Mouse (Mus musculus) forebrain, postnatal 0 days (tissue): ENCODE measurements around the gene Cd247. TPM values are rescaled to one million over a fixed set of nuclear protein-coding genes. Genes with fewer than 3 reads are reported as not detected.

Experiments used
- ATAC-seq: fragments of 200-750 bp; cut with Nextera tagmentation; 2 replicates; pipeline ENCODE4 v1.8.0; 2017; ENCODE audit warnings: mild to moderate bottlenecking, moderate library complexity
- DNase-seq: peaks from one replicate; pipeline ENCODE4 v3.0.0-alpha.2; 2015
- H3K27ac ChIP-seq: fragments of 300-500 bp; sonication (generic); 2 replicates; pipeline ENCODE4 v1.5.1; 2014; ENCODE audit warnings: low read depth, mild to moderate bottlenecking, antibody characterized with exemption, low read length, moderate library complexity, mixed read lengths
- H3K27me3 ChIP-seq: fragments of 300-500 bp; sonication (generic); 2 replicates; pipeline ENCODE4 v1.6.1; 2014; ENCODE audit warnings: mild to moderate bottlenecking, low read length, mixed read lengths; ENCODE audit not compliant: insufficient read depth
- H3K36me3 ChIP-seq: fragments of 300-500 bp; sonication (generic); 2 replicates; pipeline ENCODE4 v1.6.1; 2014; ENCODE audit warnings: mild to moderate bottlenecking, moderate library complexity; ENCODE audit not compliant: insufficient read depth
- H3K4me1 ChIP-seq: fragments of 300-500 bp; sonication (generic); 2 replicates; pipeline ENCODE4 v1.6.1; 2014; ENCODE audit warnings: antibody characterized with exemption; ENCODE audit not compliant: insufficient read depth
- H3K4me2 ChIP-seq: fragments of 300-500 bp; sonication (generic); 2 replicates; pipeline ENCODE4 v1.6.1; 2014; ENCODE audit warnings: low read depth, mild to moderate bottlenecking, moderate library complexity
- H3K4me3 ChIP-seq: fragments of 300-500 bp; sonication (generic); 2 replicates; pipeline ENCODE4 v1.5.1; 2014; ENCODE audit warnings: low read depth, low read length, mixed read lengths
- H3K9ac ChIP-seq: fragments of 300-500 bp; sonication (generic); 2 replicates; pipeline ENCODE4 v1.6.1; 2014; ENCODE audit warnings: mild to moderate bottlenecking
- H3K9me3 ChIP-seq: fragments of 300-500 bp; sonication (generic); 2 replicates; pipeline ENCODE4 v1.6.1; 2016; ENCODE audit warnings: low read length
- CTCF ChIP-seq: sonication (generic); IDR thresholded peaks from 2 replicates; pipeline ENCODE4 v1.5.1; 2016; ENCODE audit warnings: antibody characterized with exemption, control low read depth, low read depth
- WGBS: fragments of 180-500 bp; shearing (Covaris S2); extraction: QIAGEN DNeasy Blood & Tissue Kit; methylation state at CpG from one replicate; pipeline ENCODE4 v1.1.7; 2014; 5-methylcytosine and 5-hydroxymethylcytosine counted together
- polyA plus RNA-seq: library from polyadenylated mRNA; unstranded; fragments of >200 nt; fragmentation: Nextera tagmentation; extraction: Ambion mirVana; gene quantifications from 2 replicates; pipeline ENCODE4 v1.2.1, GENCODE M21; 2015
- total RNA-seq: library from RNA; depleted of rRNA; stranded (reverse); fragments of >200 nt; gene quantifications from 2 replicates; pipeline ENCODE4 v1.2.3, GENCODE M21; 2014

Cd247 gene
- total and polyA plus RNA-seq, 2 experiments from 2014 or later: 0.14 to 0.67 TPM

DNA sequence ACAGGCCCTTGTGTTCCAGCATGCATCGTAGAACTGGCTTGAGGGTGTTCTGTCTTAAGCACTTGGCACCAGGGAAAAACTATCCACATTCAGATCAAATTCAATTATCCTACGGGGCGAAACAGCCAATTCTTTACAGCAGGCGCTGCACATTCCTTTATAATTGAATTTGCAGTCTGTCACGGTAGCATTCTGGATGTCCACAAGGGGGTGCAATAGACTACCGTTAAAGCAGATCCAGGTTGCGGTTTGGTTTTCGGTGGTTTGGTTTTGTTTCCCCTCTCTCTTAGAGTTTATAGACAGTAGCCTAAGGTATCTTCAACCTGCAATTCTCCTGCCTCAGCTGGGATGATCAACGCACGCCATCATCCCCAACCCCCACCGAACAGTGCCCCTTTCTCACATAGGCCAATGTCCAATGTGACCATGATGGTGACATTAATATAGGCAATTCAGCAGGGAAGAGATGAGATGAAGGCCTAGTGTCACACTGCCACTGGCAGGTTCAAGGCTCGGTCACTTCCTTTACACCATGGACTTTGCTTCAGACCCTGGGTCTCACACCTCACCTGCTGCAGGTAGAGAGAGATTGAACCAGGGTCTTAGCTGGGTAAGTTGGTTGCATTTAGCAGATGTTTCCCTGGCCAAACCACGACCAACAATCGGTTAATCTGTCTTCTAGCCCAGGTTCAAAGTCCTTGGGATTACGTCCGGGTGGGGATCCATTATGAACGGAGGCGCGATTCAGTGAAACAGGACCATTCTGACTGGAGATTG is 12.8 kb upstream of the Cd247 start:
- ATAC-seq (peak; percentile 48), DNase-seq (peak; percentile 85)
- WGBS: 38% methylated on average over 19 of the region's 19 CpGs
- Histone ChIP-seq H3K4me3 (no peak overlapping the region), H3K4me2 (0 out of 2 replicates have a peak overlapping the region, but pooled peaks have one; percentile 17), H3K27me3 (no peaks in the 10 kb centered on the region), H3K36me3 (0 out of 2 replicates have a peak, but pooled peaks cover 2% of the 10 kb centered on the region), H3K4me1 (peaks cover 2% of the 10 kb centered on the region), H3K9ac (no peak overlapping the region), H3K27ac (no peak overlapping the region), H3K9me3 (no peaks in the 10 kb centered on the region)
- peak; percentile 84 for TF ChIP-seq CTCF

DNA sequence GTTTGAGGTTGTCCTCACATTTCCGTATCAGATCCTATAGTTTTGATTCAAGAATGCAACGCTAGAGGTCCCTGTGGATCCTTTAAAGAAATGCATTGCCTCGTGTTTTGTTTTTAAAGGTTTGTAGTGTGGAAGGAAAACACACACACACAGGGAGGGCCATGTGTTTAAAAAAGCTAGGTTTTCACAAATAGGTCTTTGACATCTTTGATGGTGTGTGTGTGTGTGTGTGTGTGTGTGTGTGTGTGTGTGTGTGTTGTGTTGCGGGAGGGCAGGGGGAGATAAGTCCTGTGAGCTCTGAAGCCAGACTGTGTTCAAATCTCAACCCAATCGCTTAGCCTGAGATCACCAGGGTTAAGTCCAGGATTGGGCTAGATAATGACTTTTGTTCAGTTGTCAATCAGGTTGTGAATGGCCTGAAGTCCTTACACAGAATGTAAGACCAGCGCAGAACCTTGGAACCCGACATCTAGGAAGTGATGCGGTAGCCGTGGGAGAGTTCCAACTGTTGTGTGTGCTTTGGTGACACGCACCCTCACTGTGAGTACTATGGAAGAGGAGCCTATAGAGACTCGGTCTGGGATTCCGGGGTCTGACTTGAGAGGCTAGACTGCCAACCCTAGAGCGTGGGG is 8.4 kb upstream of the Cd247 start:
- H3K9me3 ChIP-seq: no peaks in the 10 kb centered on the region
- peaks cover 8% of the 10 kb centered on the region for H3K4me1 ChIP-seq
- no peaks in the 10 kb centered on the region for H3K36me3 ChIP-seq
- 3% methylated on average over 13 of the region's 13 CpGs for WGBS
- H3K27ac ChIP-seq: no peak overlapping the region
- peak; percentile 78 for DNase-seq
- H3K4me3 ChIP-seq: peak overlapping the region; percentile 32
- peak overlapping the region; percentile 22; the same call in 1 of the 2 replicates for H3K9ac ChIP-seq
- no peaks in the 10 kb centered on the region for H3K27me3 ChIP-seq
- peak; percentile 73 for TF ChIP-seq CTCF
- ATAC-seq: peak; percentile 50
- peak overlapping the region; percentile 52 for H3K4me2 ChIP-seq

DNA sequence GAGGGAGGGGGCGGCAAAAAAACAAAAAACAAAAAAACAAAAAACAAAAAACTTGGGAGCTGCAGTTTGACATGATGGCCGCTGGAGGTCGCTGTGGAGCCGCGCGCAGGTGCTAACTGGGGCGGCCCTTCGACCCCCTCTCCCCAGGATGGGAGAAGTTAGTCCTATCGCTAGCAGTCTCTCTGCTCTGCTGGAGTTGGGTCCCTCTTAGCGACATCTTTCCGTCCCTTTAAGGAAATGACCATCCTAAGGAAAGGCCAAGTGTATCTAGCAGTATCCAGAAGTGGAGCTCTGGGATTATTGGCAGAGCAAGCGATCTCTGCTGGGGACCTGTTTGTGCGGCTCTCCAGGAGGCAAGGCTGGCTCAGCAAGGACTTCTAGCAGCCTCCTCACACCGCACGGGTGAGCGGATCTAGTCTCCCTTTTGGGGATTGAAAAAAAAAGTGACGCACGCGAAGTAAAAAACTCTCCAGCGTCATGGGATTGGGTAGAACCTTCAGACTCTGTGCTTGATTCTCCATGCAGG is 7.8 kb upstream of the Cd247 start:
- Histone ChIP-seq H3K27me3 (no peaks in the 10 kb centered on the region), H3K4me1 (peaks cover 8% of the 10 kb centered on the region), H3K4me3 (peak overlapping the region; percentile 32), H3K9me3 (no peaks in the 10 kb centered on the region), H3K9ac (0 out of 2 replicates have a peak overlapping the region, but pooled peaks have one; percentile 22), H3K27ac (no peak overlapping the region), H3K4me2 (peak overlapping the region; percentile 52), H3K36me3 (no peaks in the 10 kb centered on the region)
- 2% methylated on average over 20 of the region's 20 CpGs for WGBS
- ATAC-seq: peak; percentile 65
- DNase-seq: peak; percentile 56
- TF ChIP-seq CTCF: peak; percentile 85

DNA sequence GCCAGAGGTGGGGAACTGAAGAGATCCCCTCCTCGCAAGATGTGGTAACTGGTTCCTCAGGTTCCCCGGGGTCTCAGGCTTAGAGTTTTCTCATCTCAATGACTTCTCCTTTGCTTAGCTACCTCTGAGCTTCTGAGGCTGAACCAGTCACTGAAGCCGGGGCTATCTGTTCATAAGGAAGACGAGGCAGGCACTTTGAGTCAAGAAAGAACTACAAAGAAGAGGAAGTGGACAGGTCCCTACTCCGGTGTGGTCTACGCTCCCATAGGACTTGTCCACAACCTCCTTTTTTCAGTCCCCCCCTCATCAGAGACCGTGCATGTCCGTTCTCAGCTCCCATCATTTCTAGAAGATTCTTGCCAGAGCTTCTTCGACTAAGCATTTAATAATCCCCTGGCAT is 7.1 kb upstream of the Cd247 start:
- H3K4me3 ChIP-seq: no peak overlapping the region
- WGBS: 88% methylated on average over 9 of the region's 9 CpGs
- DNase-seq: no peak

DNA sequence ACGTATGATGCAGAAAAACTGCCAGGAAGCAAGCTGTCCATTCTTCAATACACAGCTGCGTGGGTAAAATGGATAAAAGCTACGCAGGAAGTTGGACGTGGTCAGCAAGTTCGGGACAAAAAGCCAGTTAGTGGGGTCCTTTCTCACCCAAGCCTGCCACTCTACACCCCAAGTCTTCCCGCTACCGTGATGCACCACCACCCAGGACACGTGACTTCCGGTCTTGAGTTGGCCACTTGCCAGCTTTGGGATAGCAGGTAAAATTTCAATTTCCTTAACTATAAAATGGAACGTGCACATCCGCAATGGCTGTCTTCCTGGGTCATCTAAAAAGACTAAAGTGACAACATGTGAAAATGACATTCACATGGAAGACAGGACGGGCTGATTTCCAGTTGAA is 6.6 kb upstream of the Cd247 start:
- 88% methylated on average over 12 of the region's 12 CpGs for WGBS
- Histone ChIP-seq H3K4me2 (no peak overlapping the region), H3K9ac (no peak overlapping the region), H3K4me1 (peaks cover 8% of the 10 kb centered on the region), H3K27ac (no peak overlapping the region), H3K27me3 (no peaks in the 10 kb centered on the region), H3K36me3 (no peaks in the 10 kb centered on the region), H3K4me3 (no peak overlapping the region), H3K9me3 (no peaks in the 10 kb centered on the region)
- ATAC-seq: no peak
- DNase-seq: no peak
- TF ChIP-seq CTCF: no peak

More for the DNA sequence above, 7.1 kb upstream of the Cd247 start:
- H3K36me3 ChIP-seq: no peaks in the 10 kb centered on the region
- H3K4me2 ChIP-seq: no peak overlapping the region
- no peaks in the 10 kb centered on the region for H3K9me3 ChIP-seq
- no peak for TF ChIP-seq CTCF
- no peak overlapping the region for H3K27ac ChIP-seq
- no peak overlapping the region for H3K9ac ChIP-seq
- no peak for ATAC-seq
- H3K27me3 ChIP-seq: no peaks in the 10 kb centered on the region
- peaks cover 8% of the 10 kb centered on the region for H3K4me1 ChIP-seq

DNA sequence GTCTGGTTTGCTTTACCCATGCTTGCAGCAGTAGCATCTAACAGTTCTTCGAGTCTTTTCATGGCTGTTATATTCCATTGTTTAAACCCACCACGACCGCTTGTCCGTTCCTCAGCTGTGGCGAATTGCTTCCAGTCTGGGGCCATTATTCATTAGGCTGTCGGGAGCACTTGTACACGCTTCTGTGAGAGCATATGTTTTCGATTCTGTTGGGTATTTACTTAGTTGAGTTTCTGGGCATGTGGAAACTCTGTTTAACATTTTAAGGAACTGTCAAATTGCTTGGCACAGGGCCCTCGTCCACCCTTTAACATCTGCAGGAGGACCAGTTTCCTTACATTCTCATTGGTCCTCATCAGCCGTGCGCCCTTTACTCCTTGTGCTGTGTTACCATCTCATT is 2.2 kb upstream of the Cd247 start:
- H3K4me3 ChIP-seq: no peak overlapping the region
- 28% methylated on average over 11 of the region's 11 CpGs for WGBS
- no peak overlapping the region for H3K27ac ChIP-seq
- DNase-seq: no peak
- ATAC-seq: no peak
- no peak for TF ChIP-seq CTCF
- H3K27me3 ChIP-seq: no peaks in the 10 kb centered on the region
- no peaks in the 10 kb centered on the region for H3K4me1 ChIP-seq
- no peak overlapping the region for H3K9ac ChIP-seq
- no peaks in the 10 kb centered on the region for H3K9me3 ChIP-seq
- H3K36me3 ChIP-seq: no peaks in the 10 kb centered on the region
- H3K4me2 ChIP-seq: peak overlapping the region; percentile 19; the same call in 1 of the 2 replicates

DNA sequence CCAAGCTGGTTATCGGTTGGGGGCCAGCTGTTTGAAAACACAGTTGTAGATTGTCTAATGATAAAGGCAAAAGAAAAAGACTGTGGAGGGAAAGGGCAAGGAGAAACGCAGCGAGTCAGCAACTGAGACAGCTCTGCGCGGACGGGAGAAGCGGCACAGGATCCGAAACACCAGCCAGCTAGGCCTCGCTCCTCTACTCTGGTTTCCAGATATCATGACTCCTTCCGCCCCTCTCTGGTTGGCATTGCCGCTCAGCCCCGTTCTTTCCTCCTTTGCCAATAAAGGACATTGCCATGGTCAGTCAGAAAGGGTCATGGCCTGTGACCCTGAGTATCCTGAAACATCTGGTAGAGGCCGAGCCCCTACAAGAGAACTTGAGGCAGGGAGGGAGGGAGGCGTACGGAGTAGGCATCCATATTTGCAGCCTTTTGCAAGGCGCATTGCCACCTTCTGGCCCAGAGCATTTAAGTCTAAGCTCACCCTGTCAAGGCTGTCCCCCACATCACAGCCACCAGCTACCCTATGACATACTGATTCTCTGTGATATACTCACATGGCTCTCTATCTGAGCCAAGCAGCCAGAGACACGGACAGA is 682 bp downstream of the Cd247 start:
- Histone ChIP-seq H3K27me3 (no peaks in the 10 kb centered on the region), H3K9ac (no peak overlapping the region), H3K36me3 (no peaks in the 10 kb centered on the region), H3K4me2 (no peak overlapping the region), H3K9me3 (no peaks in the 10 kb centered on the region), H3K4me3 (no peak overlapping the region), H3K27ac (no peak overlapping the region), H3K4me1 (no peaks in the 10 kb centered on the region)
- ATAC-seq (no peak), DNase-seq (no peak)
- no peak for TF ChIP-seq CTCF
- 88% methylated on average over 17 of the region's 17 CpGs for WGBS
